Mouse (Mus musculus) neural tube, embryonic 13.5 days (tissue): ENCODE measurements around the gene Iqschfp. TPM values are rescaled to one million over a fixed set of nuclear protein-coding genes. Genes with fewer than 3 reads are reported as not detected.

Experiments
- ATAC-seq: fragments of 200-750 bp; cut with Nextera tagmentation; 2 replicates; pipeline ENCODE4 v1.8.0; 2017; ENCODE audit warnings: low read depth, mild to moderate bottlenecking, moderate TSS enrichment, moderate library complexity
- H3K27ac ChIP-seq: fragments of 300-500 bp; sonication (generic); replicated peaks from 2 replicates; pipeline ENCODE4 v1.5.1; 2015; ENCODE audit warnings: moderate library complexity, mild to moderate bottlenecking, inconsistent platforms
- H3K27me3 ChIP-seq: fragments of 300-500 bp; sonication (generic); 2 replicates; pipeline ENCODE4 v1.6.1; 2015; ENCODE audit warnings: mild to moderate bottlenecking, inconsistent platforms
- H3K36me3 ChIP-seq: fragments of 300-500 bp; sonication (generic); 2 replicates; pipeline ENCODE4 v1.6.1; 2015; ENCODE audit warnings: mild to moderate bottlenecking, inconsistent platforms
- H3K4me1 ChIP-seq: fragments of 300-500 bp; sonication (generic); replicated peaks from 2 replicates; pipeline ENCODE4 v1.6.1; 2015; ENCODE audit warnings: inconsistent platforms
- H3K4me2 ChIP-seq: fragments of 300-500 bp; sonication (generic); 2 replicates; pipeline ENCODE4 v1.6.1; 2015; ENCODE audit warnings: inconsistent platforms, mild to moderate bottlenecking, moderate library complexity
- H3K4me3 ChIP-seq: fragments of 300-500 bp; sonication (generic); 2 replicates; pipeline ENCODE4 v1.5.1; 2015; ENCODE audit warnings: mild to moderate bottlenecking, inconsistent platforms
- H3K9ac ChIP-seq: fragments of 300-500 bp; sonication (generic); 2 replicates; pipeline ENCODE4 v1.6.1; 2015; ENCODE audit warnings: moderate library complexity, mild to moderate bottlenecking, inconsistent platforms
- H3K9me3 ChIP-seq: fragments of 300-500 bp; sonication (generic); 2 replicates; pipeline ENCODE4 v1.6.1; 2016; ENCODE audit warnings: inconsistent platforms
- WGBS: fragments of 180-500 bp; shearing (Covaris S2); methylation state at CpG from one replicate; pipeline ENCODE4 v1.1.7; 2015; 5-methylcytosine and 5-hydroxymethylcytosine counted together
- polyA plus RNA-seq: library from polyadenylated mRNA; unstranded; fragments of >200 nt; fragmentation: Nextera tagmentation; extraction: Ambion mirVana; gene quantifications from 2 replicates; pipeline ENCODE4 v1.2.1, GENCODE M21; 2015

Iqschfp gene
- polyA plus RNA-seq, 1 experiment from 2014 or later: 4.1 TPM

DNA sequence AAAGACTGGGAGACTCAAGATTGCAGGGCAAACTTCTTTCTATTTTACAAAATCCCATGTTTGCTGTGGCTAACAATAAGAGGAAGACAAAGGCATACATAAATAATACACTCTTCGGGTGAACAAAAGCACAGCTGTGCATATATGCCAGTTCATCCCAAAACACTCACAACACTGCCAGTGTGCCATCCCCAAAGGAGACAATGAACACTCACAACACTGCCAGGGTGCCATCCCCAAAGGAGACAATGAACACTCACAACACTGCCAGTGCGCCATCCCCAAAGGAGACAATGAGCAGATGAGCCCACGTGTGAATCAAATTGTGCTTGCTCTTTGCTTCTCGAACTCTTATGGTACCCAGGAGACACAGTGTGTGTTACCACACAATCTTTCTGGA lies 527.8 kb downstream of the Iqschfp start:
- 71% methylated on average over 4 of the region's 4 CpGs for WGBS

DNA sequence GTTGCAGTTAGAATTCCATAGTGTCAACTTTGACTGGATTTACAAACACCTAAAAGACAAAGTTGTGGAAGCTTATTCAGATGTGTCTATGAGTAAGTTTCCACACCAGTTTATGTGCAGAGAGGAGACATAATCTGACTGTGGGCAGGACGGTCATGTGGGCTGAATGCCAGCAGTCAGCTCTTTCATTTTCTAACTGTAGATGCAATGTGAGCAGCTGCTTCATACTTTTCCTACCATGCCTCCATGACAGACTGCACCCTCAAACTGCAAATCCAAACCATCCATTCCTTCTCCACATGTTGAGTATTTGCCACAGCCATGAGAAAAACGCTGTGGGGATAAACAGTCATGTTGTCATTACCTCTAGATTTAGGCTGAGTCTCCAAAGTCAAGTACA lies 528.9 kb downstream of the Iqschfp start:
- H3K27ac ChIP-seq: no peak overlapping the region
- no peak for ATAC-seq
- H3K4me3 ChIP-seq: no peak overlapping the region
- H3K9ac ChIP-seq: no peak overlapping the region
- no peaks in the 10 kb centered on the region for H3K36me3 ChIP-seq
- no peaks in the 10 kb centered on the region for H3K4me1 ChIP-seq
- no peak overlapping the region for H3K4me2 ChIP-seq
- 91% methylated on average over 2 of the region's 2 CpGs for WGBS
- H3K9me3 ChIP-seq: no peaks in the 10 kb centered on the region
- no peaks in the 10 kb centered on the region for H3K27me3 ChIP-seq

More for the DNA sequence above, 527.8 kb downstream of the Iqschfp start:
- Histone ChIP-seq H3K27me3 (no peaks in the 10 kb centered on the region), H3K4me3 (no peak overlapping the region), H3K36me3 (no peaks in the 10 kb centered on the region), H3K9ac (no peak overlapping the region), H3K4me2 (no peak overlapping the region), H3K27ac (no peak overlapping the region), H3K4me1 (no peaks in the 10 kb centered on the region), H3K9me3 (no peaks in the 10 kb centered on the region)
- ATAC-seq: no peak

DNA sequence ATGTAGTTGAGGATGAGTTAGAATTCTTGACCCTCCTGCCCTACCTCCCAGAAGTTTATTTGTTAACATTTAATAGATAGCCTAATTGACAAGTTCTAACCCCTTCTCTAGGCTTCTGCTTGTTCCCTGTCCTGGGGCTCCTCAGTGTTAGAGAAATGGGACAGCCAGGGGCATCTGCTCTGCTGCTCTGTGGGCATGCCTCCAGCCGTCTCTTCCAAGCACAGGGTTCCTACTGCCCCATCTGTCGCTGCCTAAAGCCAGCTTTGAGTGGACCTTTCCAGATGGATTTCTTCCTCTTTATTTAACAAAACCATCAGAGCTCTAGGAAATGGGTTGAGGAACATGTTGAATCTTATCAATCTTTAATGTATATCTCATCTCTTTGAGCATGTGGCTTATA lies 529.8 kb downstream of the Iqschfp start:
- no peaks in the 10 kb centered on the region for H3K4me1 ChIP-seq
- no peaks in the 10 kb centered on the region for H3K27me3 ChIP-seq
- ATAC-seq: no peak
- H3K4me3 ChIP-seq: no peak overlapping the region
- WGBS: 88% methylated on average over 2 of the region's 2 CpGs
- H3K27ac ChIP-seq: no peak overlapping the region
- no peak overlapping the region for H3K9ac ChIP-seq
- no peak overlapping the region for H3K4me2 ChIP-seq
- H3K9me3 ChIP-seq: no peaks in the 10 kb centered on the region
- no peaks in the 10 kb centered on the region for H3K36me3 ChIP-seq

DNA sequence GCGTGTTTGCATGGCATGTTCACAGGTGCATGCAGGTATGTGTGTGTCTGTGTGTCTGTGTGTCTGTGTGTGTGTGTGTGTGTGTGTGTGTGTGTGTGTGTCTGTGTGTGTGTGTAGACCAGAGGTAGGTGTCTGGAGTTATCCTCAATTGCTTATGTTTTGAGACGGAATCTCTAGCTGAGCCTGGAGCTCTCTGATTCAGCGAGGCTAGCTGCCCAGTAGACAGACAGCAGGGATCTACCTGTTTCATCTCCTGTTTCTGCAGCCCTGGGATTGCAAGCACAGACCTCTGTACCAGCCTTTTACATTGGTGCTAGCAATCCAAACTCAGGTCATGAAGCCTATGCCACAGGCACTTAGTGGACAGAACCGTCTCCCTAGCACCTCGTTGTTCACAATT lies 536.0 kb downstream of the Iqschfp start:
- no peak for ATAC-seq
- WGBS: 91% methylated on average over 5 of the region's 5 CpGs
- no peak overlapping the region for H3K4me3 ChIP-seq
- no peak overlapping the region for H3K27ac ChIP-seq
- no peak overlapping the region for H3K9ac ChIP-seq
- H3K27me3 ChIP-seq: no peaks in the 10 kb centered on the region
- H3K36me3 ChIP-seq: no peaks in the 10 kb centered on the region
- H3K4me1 ChIP-seq: no peaks in the 10 kb centered on the region
- H3K9me3 ChIP-seq: no peaks in the 10 kb centered on the region
- no peak overlapping the region for H3K4me2 ChIP-seq

DNA sequence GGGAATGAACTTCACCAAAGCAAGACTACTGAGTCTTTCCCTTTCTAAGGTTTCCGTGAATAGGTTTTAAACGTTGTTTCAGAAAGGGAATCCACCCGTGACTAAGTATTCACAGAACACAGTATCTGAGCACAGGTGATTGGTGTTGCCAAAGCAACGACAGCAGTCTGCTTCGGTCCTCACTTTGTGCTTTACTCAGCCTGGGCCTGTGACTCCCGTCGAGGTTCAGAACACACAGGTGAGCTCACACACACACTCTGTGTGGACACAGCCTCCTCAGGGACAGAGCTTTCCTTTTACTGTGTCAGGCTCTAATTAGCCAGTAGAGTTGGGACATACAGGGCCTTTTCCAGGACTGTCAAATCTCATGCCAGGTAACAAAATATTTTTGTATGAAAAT lies 542.4 kb downstream of the Iqschfp start:
- H3K36me3 ChIP-seq: no peaks in the 10 kb centered on the region
- no peak overlapping the region for H3K9ac ChIP-seq
- no peaks in the 10 kb centered on the region for H3K4me1 ChIP-seq
- H3K27me3 ChIP-seq: no peaks in the 10 kb centered on the region
- no peak overlapping the region for H3K27ac ChIP-seq
- 53% methylated on average over 7 of the region's 7 CpGs for WGBS
- H3K9me3 ChIP-seq: no peaks in the 10 kb centered on the region
- H3K4me3 ChIP-seq: no peak overlapping the region
- no peak overlapping the region for H3K4me2 ChIP-seq
- ATAC-seq: no peak

DNA sequence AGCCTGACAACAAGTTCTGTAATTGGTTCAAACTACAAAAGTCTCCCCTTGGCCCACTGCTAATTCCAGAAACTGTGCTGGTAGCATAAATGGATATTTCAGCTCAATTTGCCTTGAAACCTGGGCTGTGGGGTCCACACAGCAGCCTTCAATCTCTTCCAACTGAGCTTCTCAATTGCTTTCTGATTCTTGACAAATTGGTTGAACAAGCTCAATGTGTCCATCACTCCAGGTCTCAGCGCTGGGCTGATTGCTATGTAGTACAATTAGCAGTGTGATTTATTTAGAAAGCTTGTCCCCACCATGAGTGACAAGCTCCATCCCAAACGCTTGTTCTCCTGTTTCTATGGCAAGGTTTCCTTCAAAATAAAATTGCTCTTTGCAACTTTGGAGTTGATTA lies 542.9 kb downstream of the Iqschfp start:
- H3K27me3 ChIP-seq: no peaks in the 10 kb centered on the region
- no peaks in the 10 kb centered on the region for H3K36me3 ChIP-seq
- 75% methylated on average over 2 of the region's 2 CpGs for WGBS
- no peak overlapping the region for H3K9ac ChIP-seq
- no peaks in the 10 kb centered on the region for H3K9me3 ChIP-seq
- H3K4me2 ChIP-seq: no peak overlapping the region
- no peak for ATAC-seq
- H3K4me1 ChIP-seq: no peaks in the 10 kb centered on the region
- H3K4me3 ChIP-seq: no peak overlapping the region
- no peak overlapping the region for H3K27ac ChIP-seq

DNA sequence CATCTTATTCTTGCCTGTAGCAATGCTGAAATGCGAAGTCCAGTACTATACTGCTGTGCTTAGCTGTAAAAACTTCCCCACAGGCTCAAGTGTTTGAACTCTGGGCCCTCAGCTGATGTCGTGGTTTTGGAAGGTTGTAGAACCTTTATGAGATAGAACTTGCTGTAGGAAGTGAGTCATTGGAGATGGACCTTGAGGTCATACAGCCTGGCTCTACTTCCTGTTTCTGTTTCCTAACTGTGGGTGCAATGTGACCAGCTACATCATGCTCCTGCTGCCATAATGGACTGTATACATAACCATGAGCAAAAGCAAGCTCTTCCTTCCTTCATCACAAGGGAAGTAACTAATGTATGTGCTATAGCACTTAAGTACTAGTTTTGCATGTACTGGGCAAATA lies 556.4 kb downstream of the Iqschfp start:
- Histone ChIP-seq H3K9me3 (no peaks in the 10 kb centered on the region), H3K4me1 (no peaks in the 10 kb centered on the region), H3K9ac (no peak overlapping the region), H3K4me3 (no peak overlapping the region), H3K27me3 (no peaks in the 10 kb centered on the region), H3K4me2 (no peak overlapping the region), H3K27ac (no peak overlapping the region), H3K36me3 (no peaks in the 10 kb centered on the region)
- ATAC-seq: no peak
- WGBS: 73% methylated on average over 2 of the region's 2 CpGs

DNA sequence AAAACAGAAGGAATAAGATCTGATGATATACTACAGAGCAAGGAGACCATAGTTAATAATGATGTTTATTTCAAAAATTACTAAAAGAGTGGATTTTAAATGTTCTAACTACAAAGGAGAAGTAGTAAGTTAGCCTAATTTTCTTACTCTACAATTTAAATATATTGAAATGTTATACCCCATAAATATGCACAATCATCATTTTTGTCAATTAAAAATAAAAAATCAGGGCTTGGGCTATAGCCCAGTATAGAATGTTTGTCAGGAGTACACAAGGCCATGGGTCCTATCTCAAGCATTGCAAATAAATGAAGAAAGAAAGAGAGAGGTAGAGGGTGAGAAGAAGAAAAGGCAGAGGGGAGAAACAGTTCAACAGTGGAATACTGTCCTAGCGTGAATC lies 559.6 kb downstream of the Iqschfp start:
- no peak for ATAC-seq
- Histone ChIP-seq H3K36me3 (no peaks in the 10 kb centered on the region), H3K27me3 (no peaks in the 10 kb centered on the region), H3K4me3 (no peak overlapping the region), H3K27ac (no peak overlapping the region), H3K9me3 (no peaks in the 10 kb centered on the region), H3K4me2 (no peak overlapping the region), H3K4me1 (no peaks in the 10 kb centered on the region), H3K9ac (no peak overlapping the region)
- 94% methylated on average over 1 of the region's 1 CpGs for WGBS

DNA sequence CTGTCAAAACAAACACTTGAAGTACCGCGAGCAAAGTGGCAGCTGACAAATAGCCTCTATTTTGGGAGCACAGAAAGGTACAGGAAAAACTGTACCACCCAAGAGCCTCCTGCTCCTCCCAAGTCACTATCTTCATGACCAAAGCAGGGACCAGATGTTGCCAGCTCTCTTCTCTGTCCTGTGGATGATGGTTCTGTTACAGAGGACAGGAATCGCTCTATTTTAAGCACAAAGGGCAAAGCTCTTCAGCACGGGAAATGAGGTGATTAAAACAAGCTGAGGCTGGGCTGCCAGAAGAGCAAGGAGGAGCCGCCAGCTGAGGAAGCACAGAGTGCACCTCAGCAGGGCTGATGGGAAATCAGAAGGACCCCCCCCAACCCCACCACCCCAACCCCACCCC lies 561.2 kb downstream of the Iqschfp start:
- no peak overlapping the region for H3K9ac ChIP-seq
- no peaks in the 10 kb centered on the region for H3K9me3 ChIP-seq
- no peaks in the 10 kb centered on the region for H3K27me3 ChIP-seq
- no peak for ATAC-seq
- no peak overlapping the region for H3K4me3 ChIP-seq
- H3K4me1 ChIP-seq: no peaks in the 10 kb centered on the region
- H3K36me3 ChIP-seq: no peaks in the 10 kb centered on the region
- WGBS: 37% methylated on average over 5 of the region's 5 CpGs
- H3K27ac ChIP-seq: no peak overlapping the region
- no peak overlapping the region for H3K4me2 ChIP-seq

DNA sequence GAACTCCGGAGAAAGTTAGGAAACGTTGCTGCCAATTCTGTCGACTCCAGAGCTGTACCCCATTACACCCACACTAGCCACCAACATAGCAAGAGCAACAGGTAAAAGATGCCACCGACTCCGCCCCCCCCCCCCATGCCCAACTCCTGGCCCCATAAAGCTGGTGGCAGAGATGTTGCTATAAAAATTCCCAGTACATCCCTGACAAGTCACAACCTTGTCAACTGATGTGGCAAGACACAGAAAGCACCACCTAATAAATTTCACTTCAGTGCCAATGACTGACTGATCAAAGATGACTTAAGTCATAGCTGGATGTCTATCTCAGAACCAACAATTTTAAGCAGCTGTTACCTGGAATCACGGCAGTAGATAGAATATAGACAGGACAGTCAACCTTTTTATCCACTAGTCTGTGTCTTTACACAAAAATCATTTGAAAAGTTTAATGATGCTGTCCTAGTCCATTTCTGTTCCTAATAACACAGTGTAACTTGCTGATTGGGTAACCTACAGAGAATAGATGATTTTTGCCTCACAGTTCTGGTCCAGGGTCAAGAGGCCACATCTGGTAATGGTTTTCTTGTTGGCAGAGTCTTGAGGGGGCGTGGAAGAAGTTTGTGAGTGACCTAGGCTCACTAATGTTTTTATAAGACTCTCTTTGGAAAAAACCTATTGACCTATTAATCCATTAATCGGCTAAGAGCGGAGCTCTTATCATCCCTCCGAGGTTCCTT lies 561.9 kb downstream of the Iqschfp start:
- Histone ChIP-seq H3K27ac (no peak overlapping the region), H3K27me3 (no peaks in the 10 kb centered on the region), H3K4me2 (no peak overlapping the region), H3K4me1 (no peaks in the 10 kb centered on the region), H3K9me3 (no peaks in the 10 kb centered on the region), H3K9ac (no peak overlapping the region), H3K36me3 (no peaks in the 10 kb centered on the region), H3K4me3 (no peak overlapping the region)
- 80% methylated on average over 10 of the region's 10 CpGs for whole genome bisulfite sequencing
- no peak for ATAC-seq

DNA sequence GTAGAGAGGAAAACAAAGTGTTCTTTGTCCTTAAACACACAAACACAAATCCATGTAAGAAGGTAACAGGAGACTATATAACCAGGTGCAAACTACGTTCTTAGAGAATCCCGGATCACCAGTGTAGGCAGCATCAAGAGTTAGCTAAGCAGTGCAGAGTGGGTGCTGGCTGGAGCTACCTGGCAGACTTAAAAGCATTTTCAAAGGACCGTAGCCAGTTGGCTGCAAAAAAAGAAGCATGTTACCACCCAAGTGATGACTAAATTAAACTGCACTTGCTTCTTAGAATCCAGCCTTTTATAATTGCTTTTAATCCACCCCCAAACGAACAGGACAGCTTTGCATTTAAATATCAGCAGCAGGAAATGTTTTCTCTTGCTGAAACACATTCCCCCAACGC lies 574.6 kb downstream of the Iqschfp start:
- WGBS: 48% methylated on average over 5 of the region's 5 CpGs

DNA sequence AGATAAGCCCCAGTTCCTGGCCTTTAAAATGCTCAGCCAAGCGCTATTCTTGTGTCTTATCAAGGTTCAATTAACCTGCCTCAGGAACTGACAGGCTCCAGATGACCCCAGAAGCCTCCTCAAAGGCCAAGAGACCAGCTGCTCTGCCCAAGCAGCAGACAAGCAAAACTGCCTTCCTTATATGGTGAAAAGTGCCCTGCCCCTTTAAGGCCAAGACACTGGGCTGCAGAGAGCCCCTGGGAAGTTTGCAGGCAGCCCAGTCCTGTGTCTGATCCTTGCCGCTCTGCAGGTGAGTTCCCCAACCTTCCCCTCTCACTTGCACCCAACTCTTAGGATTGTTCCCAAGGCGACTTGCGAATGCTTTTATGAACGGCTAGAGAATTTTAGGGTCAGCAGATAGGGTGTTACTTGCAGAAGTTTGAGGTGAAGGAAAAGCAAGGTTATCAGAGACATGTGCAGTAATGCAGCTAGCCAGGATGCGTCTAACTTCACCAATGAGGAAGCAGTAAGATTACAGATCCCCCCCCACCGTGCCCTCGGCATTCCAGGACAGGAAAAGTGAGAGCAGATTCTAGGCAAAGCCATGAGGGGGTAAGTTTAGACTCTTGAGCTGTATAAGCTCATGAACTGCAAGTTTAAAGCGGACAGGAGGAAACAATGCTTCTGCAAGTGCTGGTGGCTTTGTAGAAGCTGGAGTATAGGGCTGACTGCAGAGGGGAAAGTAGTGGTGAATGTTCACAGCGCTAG lies 576.1 kb downstream of the Iqschfp start:
- Histone ChIP-seq H3K4me3 (peak overlapping the region; percentile 13; the same call in 1 of the 2 replicates), H3K9ac (peak overlapping the region; percentile 34; the same call in 1 of the 2 replicates), H3K27ac (no peak overlapping the region), H3K4me1 (peaks cover 17% of the 10 kb centered on the region), H3K27me3 (peaks cover 6% of the 10 kb centered on the region; the same call in 1 of the 2 replicates), H3K9me3 (no peaks in the 10 kb centered on the region), H3K36me3 (no peaks in the 10 kb centered on the region), H3K4me2 (peak overlapping the region; percentile 46)
- ATAC-seq: 0 out of 2 replicates have a peak, but pooled peaks have one; percentile 32
- WGBS: 5% methylated on average over 10 of the region's 10 CpGs

More for the DNA sequence above, 574.6 kb downstream of the Iqschfp start:
- Histone ChIP-seq H3K9ac (no peak overlapping the region), H3K9me3 (no peaks in the 10 kb centered on the region), H3K36me3 (no peaks in the 10 kb centered on the region), H3K4me1 (peaks cover 17% of the 10 kb centered on the region), H3K4me3 (no peak overlapping the region), H3K27me3 (peaks cover 6% of the 10 kb centered on the region; the same call in 1 of the 2 replicates), H3K4me2 (no peak overlapping the region), H3K27ac (no peak overlapping the region)
- ATAC-seq: no peak
